Mouse (Mus musculus) kidney, postnatal 0 days (tissue): ENCODE results near the gene Tert. TPM values are rescaled to one million over a fixed set of nuclear protein-coding genes. Genes with fewer than 3 reads are reported as not detected.

Source experiments
- ATAC-seq: fragments of 200-750 bp; cut with Nextera tagmentation; replicated peaks from 2 replicates; pipeline ENCODE4 v1.8.0; 2017; ENCODE audit warnings: low read depth, moderate number of reproducible peaks, moderate TSS enrichment, moderate library complexity; ENCODE audit not compliant: low FRiP score
- DNase-seq: peaks from one replicate; pipeline ENCODE4 v3.0.0-alpha.2; 2016; ENCODE audit warnings: low spot score
- H3K27ac ChIP-seq: fragments of 300-500 bp; sonication (generic); 2 replicates; pipeline ENCODE4 v1.5.1; 2014; ENCODE audit warnings: mild to moderate bottlenecking
- H3K27me3 ChIP-seq: fragments of 300-500 bp; sonication (generic); 2 replicates; pipeline ENCODE4 v1.6.1; 2014; ENCODE audit warnings: low read length, mixed read lengths; ENCODE audit not compliant: insufficient read depth
- H3K36me3 ChIP-seq: fragments of 300-500 bp; sonication (generic); 2 replicates; pipeline ENCODE4 v1.6.1; 2014; ENCODE audit warnings: low read length, mixed read lengths; ENCODE audit not compliant: insufficient read depth
- H3K4me1 ChIP-seq: fragments of 300-500 bp; sonication (generic); replicated peaks from 2 replicates; pipeline ENCODE4 v1.6.1; 2014; ENCODE audit warnings: antibody characterized with exemption, low read length, mixed read lengths; ENCODE audit not compliant: insufficient read depth
- H3K4me2 ChIP-seq: fragments of 300-500 bp; sonication (generic); 2 replicates; pipeline ENCODE4 v1.6.1; 2014; ENCODE audit warnings: mild to moderate bottlenecking, low read length, moderate library complexity, mixed read lengths
- H3K4me3 ChIP-seq: fragments of 300-500 bp; sonication (generic); replicated peaks from 2 replicates; pipeline ENCODE4 v1.5.1; 2014; ENCODE audit warnings: low read depth, low read length
- H3K9ac ChIP-seq: fragments of 300-500 bp; sonication (generic); 2 replicates; pipeline ENCODE4 v1.6.1; 2014; ENCODE audit warnings: low read depth, low read length
- H3K9me3 ChIP-seq: fragments of 300-500 bp; sonication (generic); replicated peaks from 2 replicates; pipeline ENCODE4 v1.6.1; 2016; ENCODE audit warnings: low read length, inconsistent platforms, mixed read lengths
- CTCF ChIP-seq: IDR thresholded peaks from 2 replicates; pipeline ENCODE4 v1.5.1; 2016; ENCODE audit warnings: antibody characterized with exemption, low read depth, mild to moderate bottlenecking, moderate library complexity
- WGBS: fragments of 180-500 bp; shearing (Covaris S2); extraction: QIAGEN DNeasy Blood & Tissue Kit; methylation state at CpG from one replicate; pipeline ENCODE4 v1.1.7; 2014; 5-methylcytosine and 5-hydroxymethylcytosine counted together
- polyA plus RNA-seq: library from polyadenylated mRNA; unstranded; fragments of >200 nt; fragmentation: Nextera tagmentation; extraction: Ambion mirVana; gene quantifications from 2 replicates; pipeline ENCODE4 v1.2.1, GENCODE M21; 2015

Gene Tert
- polyA plus RNA-seq, 1 experiment from 2014 or later = 2.6 TPM

DNA sequence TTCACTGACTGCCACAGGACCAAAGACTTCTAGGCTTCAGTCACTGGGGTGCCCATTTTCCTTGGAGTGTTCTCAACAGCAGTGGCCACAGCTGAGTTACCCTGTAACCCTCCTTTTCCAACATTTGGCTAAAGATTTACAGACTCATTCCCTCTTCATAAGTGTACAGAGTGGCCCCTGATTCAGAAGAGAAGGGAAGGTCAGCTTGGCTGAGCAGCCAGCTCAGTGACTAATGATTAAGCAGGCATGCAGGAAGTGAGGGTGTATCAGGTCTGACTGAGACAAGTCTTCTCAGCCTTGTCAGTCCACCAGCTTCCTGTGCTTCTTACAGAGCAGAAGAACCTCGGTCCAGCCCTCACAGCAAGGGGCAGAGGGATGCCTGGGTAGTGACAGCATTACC lies 53.7 kb downstream of the Tert start:
- ATAC-seq = peak; percentile 88
- 11% methylated on average over 1 of the region's 1 CpGs for WGBS

DNA sequence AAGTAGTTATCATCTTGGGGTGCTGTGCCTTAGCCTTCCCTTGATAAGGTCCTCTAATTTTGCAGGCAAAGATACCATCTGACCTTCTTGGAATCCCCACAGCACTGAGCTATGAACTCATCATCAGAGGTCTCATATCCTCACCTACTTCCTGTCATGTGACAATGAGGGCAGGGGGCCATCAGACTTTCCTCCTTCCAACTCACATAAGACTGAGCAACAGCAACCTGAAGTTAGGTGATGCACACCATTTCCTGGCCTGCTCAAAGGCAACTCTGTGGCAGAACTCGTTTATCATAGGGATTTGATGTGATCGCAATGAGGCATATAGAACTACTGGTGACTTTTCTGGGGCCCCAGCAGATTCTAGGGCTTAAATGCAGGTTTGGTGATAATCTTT lies 55.5 kb downstream of the Tert start:
- Histone ChIP-seq H3K4me3 (no peak overlapping the region), H3K36me3 (no peaks in the 10 kb centered on the region), H3K9ac (no peak overlapping the region), H3K4me1 (peaks cover 3% of the 10 kb centered on the region; the same call in 1 of the 2 replicates), H3K9me3 (no peaks in the 10 kb centered on the region), H3K4me2 (no peak overlapping the region), H3K27me3 (no peaks in the 10 kb centered on the region), H3K27ac (no peak overlapping the region)
- no peak for TF ChIP-seq CTCF
- DNase-seq = no peak
- WGBS = 92% methylated on average over 2 of the region's 2 CpGs
- no peak for ATAC-seq

More for the DNA sequence above, 53.7 kb downstream of the Tert start:
- peak; percentile 68 for DNase-seq
- Histone ChIP-seq H3K27ac (peak overlapping the region; percentile 85), H3K4me1 (peaks cover 3% of the 10 kb centered on the region; the same call in 1 of the 2 replicates), H3K36me3 (no peaks in the 10 kb centered on the region), H3K4me3 (no peak overlapping the region), H3K27me3 (no peaks in the 10 kb centered on the region), H3K9me3 (no peaks in the 10 kb centered on the region), H3K9ac (no peak overlapping the region), H3K4me2 (no peak overlapping the region)
- no peak for TF ChIP-seq CTCF

DNA sequence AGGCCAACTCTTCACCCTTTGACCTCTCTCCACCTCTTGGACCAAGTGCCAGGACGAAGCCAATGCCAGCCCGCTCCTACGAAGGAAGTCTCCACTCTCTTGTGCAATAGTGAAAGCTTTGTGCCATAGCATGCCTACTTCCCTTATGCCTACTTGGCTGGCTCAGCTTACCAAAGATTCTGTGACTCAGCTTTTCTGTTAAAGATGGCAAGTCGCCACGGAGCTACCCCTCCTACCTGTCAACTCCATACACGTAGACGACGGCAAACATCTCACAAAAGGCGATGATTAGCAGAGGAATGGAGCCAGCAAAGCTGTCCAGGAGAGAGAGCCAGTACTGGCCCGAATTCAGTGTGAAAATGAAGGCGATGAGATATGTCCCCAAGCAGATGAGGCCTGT lies 57.0 kb downstream of the Tert start:
- H3K9me3 ChIP-seq = no peaks in the 10 kb centered on the region
- no peak overlapping the region for H3K4me2 ChIP-seq
- H3K9ac ChIP-seq = no peak overlapping the region
- H3K36me3 ChIP-seq = no peaks in the 10 kb centered on the region
- no peak overlapping the region for H3K27ac ChIP-seq
- TF ChIP-seq CTCF = no peak
- no peak overlapping the region for H3K4me3 ChIP-seq
- 86% methylated on average over 11 of the region's 11 CpGs for WGBS
- H3K27me3 ChIP-seq = no peaks in the 10 kb centered on the region
- no peaks in the 10 kb centered on the region for H3K4me1 ChIP-seq
- ATAC-seq = no peak
- no peak for DNase-seq

DNA sequence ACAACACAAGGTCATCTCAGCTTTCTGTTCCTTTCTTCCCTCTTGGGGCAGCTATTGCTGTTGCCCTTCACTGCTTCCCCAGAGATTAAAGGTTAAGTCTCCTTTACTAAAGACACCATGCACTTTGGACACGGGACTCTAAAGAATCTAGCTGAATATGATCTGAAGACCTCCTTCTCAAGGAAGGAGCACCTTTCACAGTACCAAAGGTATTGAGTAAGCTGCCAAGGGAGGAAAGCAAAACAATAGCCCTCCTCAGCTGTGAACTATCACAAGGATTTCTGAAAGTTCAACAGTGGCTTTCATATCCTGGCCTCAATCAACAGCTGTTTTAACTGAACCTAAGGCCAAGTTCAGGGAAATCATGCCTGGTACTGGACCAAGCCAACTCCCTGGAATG lies 57.7 kb downstream of the Tert start:
- WGBS = 66% methylated on average over 1 of the region's 1 CpGs
- Histone ChIP-seq H3K9me3 (no peaks in the 10 kb centered on the region), H3K36me3 (no peaks in the 10 kb centered on the region), H3K27ac (no peak overlapping the region), H3K4me1 (no peaks in the 10 kb centered on the region), H3K9ac (no peak overlapping the region), H3K27me3 (no peaks in the 10 kb centered on the region), H3K4me3 (no peak overlapping the region), H3K4me2 (no peak overlapping the region)
- ATAC-seq = no peak
- no peak for DNase-seq
- TF ChIP-seq CTCF = no peak

GRCm38 (mm10) chr13:73685502-73685901 lies 58.8 kb downstream of the Tert start:
- TF ChIP-seq CTCF = no peak
- no peaks in the 10 kb centered on the region for H3K36me3 ChIP-seq
- no peaks in the 10 kb centered on the region for H3K4me1 ChIP-seq
- DNase-seq = no peak
- no peaks in the 10 kb centered on the region for H3K27me3 ChIP-seq
- no peak overlapping the region for H3K4me3 ChIP-seq
- H3K9me3 ChIP-seq = no peaks in the 10 kb centered on the region
- H3K4me2 ChIP-seq = no peak overlapping the region
- no peak overlapping the region for H3K27ac ChIP-seq
- 75% methylated on average over 6 of the region's 6 CpGs for WGBS
- no peak for ATAC-seq
- no peak overlapping the region for H3K9ac ChIP-seq

GRCm38 (mm10) chr13:73687601-73688000 lies 60.9 kb downstream of the Tert start:
- no peak overlapping the region for H3K27ac ChIP-seq
- no peak for DNase-seq
- H3K36me3 ChIP-seq = no peaks in the 10 kb centered on the region
- H3K9me3 ChIP-seq = no peaks in the 10 kb centered on the region
- WGBS = 37% methylated on average over 3 of the region's 3 CpGs
- no peaks in the 10 kb centered on the region for H3K27me3 ChIP-seq
- no peak overlapping the region for H3K9ac ChIP-seq
- no peak overlapping the region for H3K4me2 ChIP-seq
- ATAC-seq = no peak
- H3K4me3 ChIP-seq = no peak overlapping the region
- 0 out of 2 replicates have a peak, but pooled peaks cover 5% of the 10 kb centered on the region for H3K4me1 ChIP-seq
- no peak for TF ChIP-seq CTCF

DNA sequence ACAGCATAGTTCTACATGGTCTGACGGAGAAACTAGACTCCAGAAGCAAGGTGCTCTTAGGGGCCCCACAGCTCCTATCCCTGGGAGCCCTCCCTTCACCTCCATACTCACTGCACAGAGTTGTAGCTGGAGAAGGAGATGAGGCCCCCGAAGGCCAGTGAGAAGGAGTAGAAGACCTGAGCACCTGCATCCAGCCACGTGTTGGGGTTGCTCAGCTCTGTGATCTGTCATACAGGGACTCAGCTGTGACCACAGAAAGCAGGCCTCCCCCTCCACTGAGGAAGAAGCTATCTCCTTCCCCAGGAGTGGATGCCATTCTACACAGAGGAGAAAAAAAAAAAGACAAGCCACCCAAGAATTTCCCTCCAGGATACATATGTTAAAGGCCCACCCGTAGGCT lies 62.2 kb downstream of the Tert start:
- Histone ChIP-seq H3K27me3 (no peaks in the 10 kb centered on the region), H3K36me3 (no peaks in the 10 kb centered on the region), H3K4me2 (no peak overlapping the region), H3K27ac (no peak overlapping the region), H3K9ac (no peak overlapping the region), H3K4me1 (0 out of 2 replicates have a peak, but pooled peaks cover 5% of the 10 kb centered on the region), H3K4me3 (no peak overlapping the region), H3K9me3 (no peaks in the 10 kb centered on the region)
- TF ChIP-seq CTCF = no peak
- WGBS = 74% methylated on average over 4 of the region's 4 CpGs
- no peak for DNase-seq
- ATAC-seq = no peak
